Mouse (Mus musculus) intestine, embryonic 14.5 days (tissue): ENCODE measurements around the gene Ptpn14. TPM values are rescaled to one million over a fixed set of nuclear protein-coding genes. Genes with fewer than 3 reads are reported as not detected.

ENCODE experiments used
- ATAC-seq: fragments of 200-750 bp; cut with Nextera tagmentation; replicated peaks from 2 replicates; pipeline ENCODE4 v1.8.0; 2017; ENCODE audit warnings: low read depth, moderate number of reproducible peaks, moderate TSS enrichment, moderate library complexity; ENCODE audit not compliant: low FRiP score, low TSS enrichment
- DNase-seq: peaks from one replicate; pipeline ENCODE4 v3.0.0-alpha.2; 2018; ENCODE audit warnings: low spot score
- H3K27ac ChIP-seq: fragments of 300-500 bp; sonication (generic); 2 replicates; pipeline ENCODE4 v1.5.1; 2014; ENCODE audit warnings: low read depth, mild to moderate bottlenecking, control low read depth
- H3K27me3 ChIP-seq: fragments of 300-500 bp; sonication (generic); replicated peaks from 2 replicates; pipeline ENCODE4 v1.6.1; 2014; ENCODE audit warnings: low read length, control low read depth; ENCODE audit not compliant: control insufficient read depth, insufficient read depth
- H3K36me3 ChIP-seq: fragments of 300-500 bp; sonication (generic); 2 replicates; pipeline ENCODE4 v1.6.1; 2014; ENCODE audit warnings: low read length, control low read depth; ENCODE audit not compliant: control insufficient read depth, insufficient read depth
- H3K4me1 ChIP-seq: fragments of 300-500 bp; sonication (generic); replicated peaks from 2 replicates; pipeline ENCODE4 v1.6.1; 2014; ENCODE audit warnings: low read length, control low read depth, mixed read lengths; ENCODE audit not compliant: control insufficient read depth, insufficient read depth
- H3K4me2 ChIP-seq: fragments of 300-500 bp; sonication (generic); 2 replicates; pipeline ENCODE4 v1.6.1; 2014; ENCODE audit warnings: low read length
- H3K4me3 ChIP-seq: fragments of 300-500 bp; sonication (generic); 2 replicates; pipeline ENCODE4 v1.5.1; 2014; ENCODE audit warnings: low read depth, low read length, control low read depth, mixed read lengths
- H3K9ac ChIP-seq: fragments of 300-500 bp; sonication (generic); 2 replicates; pipeline ENCODE4 v1.6.1; 2014; ENCODE audit warnings: mild to moderate bottlenecking, low read length
- H3K9me3 ChIP-seq: fragments of 300-500 bp; sonication (generic); 2 replicates; pipeline ENCODE4 v1.6.1; 2016; ENCODE audit warnings: low read length, control low read depth; ENCODE audit not compliant: control insufficient read depth
- WGBS: fragments of 180-500 bp; shearing (Covaris S2); extraction: QIAGEN DNeasy Blood & Tissue Kit; methylation state at CpG from one replicate; pipeline ENCODE4 v1.1.7; 2014; 5-methylcytosine and 5-hydroxymethylcytosine counted together
- polyA plus RNA-seq: library from polyadenylated mRNA; unstranded; fragments of >200 nt; fragmentation: Nextera tagmentation; extraction: Ambion mirVana; gene quantifications from 2 replicates; pipeline ENCODE4 v1.2.1, GENCODE M21; 2014

The Ptpn14 gene
- polyA plus RNA-seq, 1 experiment from 2014 or later, result 7.9 TPM

DNA sequence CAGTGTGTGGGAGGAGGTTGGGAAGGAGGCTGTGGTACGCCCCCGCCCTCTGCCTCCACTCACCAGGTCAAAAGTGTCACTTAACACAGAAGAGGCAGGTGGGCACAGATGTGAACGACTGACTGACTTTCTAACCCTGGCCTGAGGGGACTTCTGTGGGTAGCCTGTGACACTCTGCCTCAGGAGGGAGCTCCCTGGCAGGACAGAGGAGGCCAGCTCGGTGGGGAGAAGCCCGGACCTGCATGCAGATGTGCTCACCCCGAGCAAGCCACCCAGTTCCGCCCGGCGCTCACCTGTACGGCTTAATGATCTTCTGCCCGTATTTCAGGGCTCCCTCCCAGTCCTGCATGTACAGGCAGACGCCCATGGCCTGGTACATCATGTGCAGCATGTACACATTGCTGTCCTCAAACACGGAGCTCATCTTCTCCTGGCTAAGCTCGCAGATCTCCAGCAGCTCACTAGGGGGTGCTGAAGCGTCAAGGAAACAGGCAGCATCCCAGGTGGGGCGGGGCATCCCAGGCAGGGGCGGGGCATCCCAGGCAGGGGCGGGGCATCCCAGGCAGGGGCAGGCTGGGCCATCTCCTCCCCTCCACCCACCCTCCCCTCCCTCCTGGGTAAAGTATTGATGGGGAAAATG is 155.6 kb downstream of the Ptpn14 start:
- H3K9me3 ChIP-seq, result no peaks in the 10 kb centered on the region
- DNase-seq (peak; percentile 66), ATAC-seq (no peak)
- no peak overlapping the region for H3K4me2 ChIP-seq
- no peak overlapping the region for H3K27ac ChIP-seq
- no peak overlapping the region for H3K4me3 ChIP-seq
- WGBS, result 39% methylated on average over 18 of the region's 18 CpGs
- H3K4me1 ChIP-seq, result no peaks in the 10 kb centered on the region
- H3K9ac ChIP-seq, result no peak overlapping the region
- H3K36me3 ChIP-seq, result 0 out of 2 replicates have a peak, but pooled peaks cover 18% of the 10 kb centered on the region
- H3K27me3 ChIP-seq, result no peaks in the 10 kb centered on the region

- Histone ChIP-seq H3K4me1 (no peaks in the 10 kb centered on the region), H3K9me3 (no peaks in the 10 kb centered on the region), H3K9ac (no peak overlapping the region), H3K4me3 (no peak overlapping the region), H3K36me3 (0 out of 2 replicates have a peak, but pooled peaks cover 21% of the 10 kb centered on the region), H3K27me3 (no peaks in the 10 kb centered on the region), H3K4me2 (no peak overlapping the region), H3K27ac (no peak overlapping the region)
- 69% methylated on average over 13 of the region's 13 CpGs for WGBS
- ATAC-seq (no peak), DNase-seq (no peak)
Observed at GRCm38 (mm10) chr1:189884951-189885350, 156.9 kb downstream of the Ptpn14 start.

DNA sequence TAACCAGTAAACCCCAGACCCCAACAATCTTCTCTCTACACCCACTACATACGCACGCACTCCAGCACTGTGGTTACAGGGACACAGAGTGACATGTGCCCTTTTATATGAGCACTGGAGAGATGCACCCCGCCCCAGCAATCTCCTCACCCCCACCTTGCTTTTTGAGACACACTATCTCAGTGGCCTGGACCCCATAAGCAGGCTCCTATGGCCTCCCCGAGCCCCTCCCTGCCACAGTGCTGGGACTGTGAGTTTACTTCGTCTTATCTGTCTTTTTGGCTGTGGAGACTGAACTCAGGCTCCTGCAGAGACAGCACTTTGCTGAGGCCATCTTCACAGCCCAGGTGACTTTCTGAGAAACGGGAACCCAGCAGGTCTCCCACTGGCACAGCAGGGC is 157.9 kb downstream of the Ptpn14 start:
- Histone ChIP-seq H3K4me2 (no peak overlapping the region), H3K36me3 (peaks cover 28% of the 10 kb centered on the region), H3K4me1 (no peaks in the 10 kb centered on the region), H3K27ac (no peak overlapping the region), H3K27me3 (no peaks in the 10 kb centered on the region), H3K9ac (no peak overlapping the region), H3K4me3 (no peak overlapping the region), H3K9me3 (no peaks in the 10 kb centered on the region)
- DNase-seq (no peak), ATAC-seq (no peak)
- WGBS, result 84% methylated on average over 6 of the region's 6 CpGs

DNA sequence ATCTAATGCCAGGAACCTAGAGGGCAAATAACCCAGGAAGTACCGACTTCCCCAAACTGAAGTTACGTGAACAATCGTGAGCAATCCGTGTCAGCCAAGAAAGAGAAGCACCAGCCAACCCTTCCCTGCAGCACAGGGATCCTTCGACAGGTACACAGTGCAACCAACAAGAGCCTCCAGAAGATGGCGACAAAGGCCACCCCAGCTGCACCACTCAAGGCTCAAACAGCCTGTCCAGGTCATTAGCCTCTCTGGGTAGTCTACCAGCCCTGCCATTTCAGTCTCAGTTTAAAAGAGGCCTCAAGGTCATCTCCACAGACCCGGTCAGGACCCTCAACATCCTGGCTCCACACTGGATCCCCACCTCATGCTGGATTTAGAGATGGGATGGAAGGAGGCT is 159.4 kb downstream of the Ptpn14 start:
- 0 out of 2 replicates have a peak, but pooled peaks have one; percentile 36 for ATAC-seq

DNA sequence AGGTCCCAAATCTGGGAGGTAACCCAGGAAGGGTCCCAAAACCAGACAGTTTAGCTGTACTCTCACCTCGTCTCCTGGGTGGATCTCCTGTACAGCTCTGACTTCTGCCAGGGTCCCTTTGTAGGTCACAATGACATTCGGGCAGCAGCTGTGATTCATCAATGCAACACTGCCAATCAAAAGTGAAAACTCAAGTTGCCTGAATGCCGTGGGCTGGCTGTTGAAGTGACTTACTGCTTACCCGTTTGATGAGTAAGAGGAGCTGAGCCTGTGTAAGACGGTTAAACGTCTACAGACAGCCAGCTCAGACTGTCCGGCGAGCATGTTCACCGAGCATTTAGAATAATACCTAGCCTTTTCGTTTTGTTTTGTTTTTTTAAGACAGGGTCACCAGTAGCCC is 160.7 kb downstream of the Ptpn14 start:
- H3K4me3 ChIP-seq, result no peak overlapping the region
- no peak for ATAC-seq

More for the DNA sequence above, 159.4 kb downstream of the Ptpn14 start:
- Histone ChIP-seq H3K27me3 (no peaks in the 10 kb centered on the region), H3K4me1 (no peaks in the 10 kb centered on the region), H3K4me3 (no peak overlapping the region), H3K4me2 (no peak overlapping the region), H3K9ac (no peak overlapping the region), H3K36me3 (peaks cover 30% of the 10 kb centered on the region), H3K27ac (no peak overlapping the region), H3K9me3 (no peaks in the 10 kb centered on the region)
- DNase-seq, result peak; percentile 75
- WGBS, result 28% methylated on average over 7 of the region's 7 CpGs

DNA sequence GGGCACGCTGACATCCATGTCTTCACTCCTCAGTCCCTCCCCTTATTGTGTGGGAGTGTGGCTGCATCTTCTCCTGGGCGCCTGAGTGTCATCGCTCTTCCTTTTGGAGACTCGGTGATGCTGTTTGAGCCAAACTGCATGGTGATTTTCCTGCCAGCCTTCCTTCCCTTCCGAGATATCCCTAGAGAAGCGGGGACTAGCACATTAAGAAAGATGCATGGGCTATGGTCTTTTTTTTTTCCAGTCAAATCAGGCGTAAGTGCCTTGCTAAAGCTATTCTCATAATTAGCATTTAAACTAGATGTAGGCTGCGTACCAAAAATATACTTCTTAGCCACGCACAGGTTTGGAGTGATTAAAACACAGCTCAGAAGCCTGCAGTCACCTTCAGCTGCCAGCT is 166.1 kb downstream of the Ptpn14 start:
- no peaks in the 10 kb centered on the region for H3K27me3 ChIP-seq
- H3K9ac ChIP-seq, result no peak overlapping the region
- DNase-seq (no peak), ATAC-seq (no peak)
- 87% methylated on average over 9 of the region's 9 CpGs for WGBS
- peaks cover 71% of the 10 kb centered on the region for H3K36me3 ChIP-seq
- no peak overlapping the region for H3K27ac ChIP-seq
- H3K4me1 ChIP-seq, result no peaks in the 10 kb centered on the region
- H3K4me2 ChIP-seq, result no peak overlapping the region
- H3K4me3 ChIP-seq, result no peak overlapping the region
- H3K9me3 ChIP-seq, result no peaks in the 10 kb centered on the region

More for the DNA sequence above, 160.7 kb downstream of the Ptpn14 start:
- Histone ChIP-seq H3K9me3 (no peaks in the 10 kb centered on the region), H3K27me3 (no peaks in the 10 kb centered on the region), H3K4me2 (no peak overlapping the region), H3K36me3 (peaks cover 43% of the 10 kb centered on the region), H3K27ac (no peak overlapping the region), H3K9ac (no peak overlapping the region), H3K4me1 (no peaks in the 10 kb centered on the region)
- 79% methylated on average over 10 of the region's 10 CpGs for WGBS
- DNase-seq, result no peak

DNA sequence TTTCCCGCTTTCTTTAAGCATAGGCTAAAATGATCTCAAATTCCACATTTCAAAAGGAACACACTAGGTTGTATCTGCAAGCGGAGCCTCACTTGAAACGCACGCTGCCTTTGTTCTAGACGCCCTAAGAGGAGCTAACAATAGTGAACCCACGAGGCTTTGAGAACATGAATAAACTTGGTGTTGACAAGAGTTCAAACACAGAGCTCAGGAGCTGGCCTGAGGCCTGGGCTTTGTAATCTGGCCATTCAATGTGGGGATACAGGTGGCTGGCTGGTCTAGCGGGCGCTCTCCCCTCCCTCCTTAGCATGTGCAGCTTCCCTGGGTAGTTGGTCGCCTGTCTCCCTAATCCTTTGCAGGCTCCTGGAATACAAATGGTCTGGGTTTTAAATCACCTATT is 169.8 kb downstream of the Ptpn14 start:
- 87% methylated on average over 9 of the region's 9 CpGs for WGBS
- no peaks in the 10 kb centered on the region for H3K4me1 ChIP-seq

DNA sequence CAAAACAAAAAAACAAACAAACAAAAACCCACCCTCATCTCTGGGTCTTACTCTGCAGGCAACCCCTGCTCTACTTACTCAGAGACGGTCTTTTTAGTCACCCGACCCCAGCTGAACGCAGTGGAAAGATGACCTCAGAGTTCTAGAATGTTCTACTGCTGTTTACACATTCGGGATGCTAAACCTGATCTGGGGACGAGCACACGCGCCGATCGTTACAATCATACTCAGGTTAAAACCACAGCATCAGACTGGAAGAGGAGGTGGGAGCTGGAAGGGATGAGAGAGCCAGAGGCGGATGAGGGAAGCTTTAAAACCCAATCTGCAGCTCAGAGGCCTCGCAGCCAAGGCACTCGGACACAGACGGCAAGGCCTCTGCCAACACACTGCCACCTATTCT is 170.6 kb downstream of the Ptpn14 start:
- Histone ChIP-seq H3K4me3 (no peak overlapping the region), H3K36me3 (peaks cover 51% of the 10 kb centered on the region), H3K4me1 (no peaks in the 10 kb centered on the region), H3K27ac (no peak overlapping the region), H3K27me3 (no peaks in the 10 kb centered on the region), H3K4me2 (no peak overlapping the region), H3K9me3 (no peaks in the 10 kb centered on the region), H3K9ac (no peak overlapping the region)
- WGBS, result 75% methylated on average over 13 of the region's 13 CpGs
- ATAC-seq (no peak), DNase-seq (no peak)

More for the DNA sequence above, 169.8 kb downstream of the Ptpn14 start:
- ATAC-seq (no peak), DNase-seq (no peak)
- no peaks in the 10 kb centered on the region for H3K9me3 ChIP-seq
- H3K27ac ChIP-seq, result no peak overlapping the region
- H3K9ac ChIP-seq, result no peak overlapping the region
- H3K27me3 ChIP-seq, result no peaks in the 10 kb centered on the region
- H3K4me2 ChIP-seq, result no peak overlapping the region
- H3K4me3 ChIP-seq, result no peak overlapping the region
- H3K36me3 ChIP-seq, result peaks cover 59% of the 10 kb centered on the region

- H3K9ac ChIP-seq, result no peak overlapping the region
- no peaks in the 10 kb centered on the region for H3K9me3 ChIP-seq
- peaks cover 43% of the 10 kb centered on the region for H3K36me3 ChIP-seq
- ATAC-seq, result no peak
- H3K4me2 ChIP-seq, result no peak overlapping the region
- no peak for DNase-seq
- 90% methylated on average over 6 of the region's 6 CpGs for WGBS
- H3K4me3 ChIP-seq, result no peak overlapping the region
- H3K4me1 ChIP-seq, result no peaks in the 10 kb centered on the region
- no peak overlapping the region for H3K27ac ChIP-seq
- H3K27me3 ChIP-seq, result no peaks in the 10 kb centered on the region
Observed at GRCm38 (mm10) chr1:189899526-189899925, 171.5 kb downstream of the Ptpn14 start.
